Mouse (Mus musculus) lung, adult 10 weeks (tissue): ENCODE data around the gene Gm4907. TPM values are rescaled to one million over a fixed set of nuclear protein-coding genes. Genes with fewer than 3 reads are reported as not detected.

Experiments used
- polyA plus RNA-seq: library from polyadenylated mRNA; stranded (reverse); fragments of 350-450 nt; fragmentation: Illumina TruSeq; extraction: RNeasy Lipid Tissue Mini Kit (QIAGEN cat#74804); gene quantifications from one replicate; pipeline ENCODE4 v1.2.3, GENCODE M21; 2014; ENCODE audit warnings: low read depth, low replicate concordance; ENCODE audit not compliant: insufficient read depth

Gene Gm4907
- polyA plus RNA-seq = not detected

DNA sequence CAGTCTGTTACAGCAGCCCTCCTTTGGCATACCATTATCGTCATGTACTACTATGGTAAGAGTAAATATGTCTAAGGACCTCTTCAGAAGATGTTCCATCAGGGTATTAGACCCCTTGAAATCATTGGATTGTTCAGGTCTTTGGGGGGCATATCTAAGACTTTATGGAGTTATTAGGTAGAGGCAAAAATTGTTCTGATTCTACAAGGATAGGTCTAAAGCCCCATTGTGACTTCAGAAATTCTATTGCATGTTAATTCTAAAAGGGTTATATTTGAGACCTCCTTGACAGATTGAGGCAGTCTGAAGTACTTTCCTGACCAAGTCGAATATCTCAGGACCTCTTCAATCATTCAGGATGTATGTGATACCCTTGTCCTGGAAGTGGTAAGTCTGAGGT lies at the start of gene Gm4907:
Gm4907 (plus strand) TSS at position 301 of the 400 bp plus-strand sequence.

Other genes with a start within 250 kb of the Gm4907 start
- gene Wdr44, start 189.5 kb upstream of the Gm4907 start, polyA plus RNA-seq = 4.7 TPM
- gene Gm4985, start 76.4 kb downstream of the Gm4907 start, polyA plus RNA-seq = not detected